Mouse (Mus musculus): ENCODE measurements at regions not wholly inside any gene's neighbourhood (a gene's known extent, or its start where the extent isn't known, plus 50 kb on each side); places are given as distances from the start of the nearest gene placed in this dataset.

DNA sequence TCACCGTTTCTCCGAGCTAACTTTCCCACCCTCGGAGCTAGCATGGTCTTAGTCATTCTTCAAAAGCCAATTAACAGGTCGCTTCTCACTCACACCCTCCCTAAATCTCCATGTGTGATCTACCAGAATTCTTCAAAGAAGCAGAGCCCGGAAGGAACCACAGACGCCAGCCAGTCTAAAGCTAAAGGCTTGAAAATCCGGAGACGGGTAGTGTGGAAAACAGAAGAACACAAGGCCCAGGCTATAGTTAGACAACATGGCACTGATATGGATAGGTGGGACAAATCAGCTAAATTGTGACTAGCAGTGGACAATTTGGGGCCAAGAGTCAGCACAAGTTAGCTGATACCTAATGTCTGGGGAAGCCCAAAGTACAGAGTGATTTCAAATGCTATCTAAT lies 387.0 kb upstream of the Trpc7 start:
- no peak for DNase-seq (ENCODE audit: low read depth)

DNA sequence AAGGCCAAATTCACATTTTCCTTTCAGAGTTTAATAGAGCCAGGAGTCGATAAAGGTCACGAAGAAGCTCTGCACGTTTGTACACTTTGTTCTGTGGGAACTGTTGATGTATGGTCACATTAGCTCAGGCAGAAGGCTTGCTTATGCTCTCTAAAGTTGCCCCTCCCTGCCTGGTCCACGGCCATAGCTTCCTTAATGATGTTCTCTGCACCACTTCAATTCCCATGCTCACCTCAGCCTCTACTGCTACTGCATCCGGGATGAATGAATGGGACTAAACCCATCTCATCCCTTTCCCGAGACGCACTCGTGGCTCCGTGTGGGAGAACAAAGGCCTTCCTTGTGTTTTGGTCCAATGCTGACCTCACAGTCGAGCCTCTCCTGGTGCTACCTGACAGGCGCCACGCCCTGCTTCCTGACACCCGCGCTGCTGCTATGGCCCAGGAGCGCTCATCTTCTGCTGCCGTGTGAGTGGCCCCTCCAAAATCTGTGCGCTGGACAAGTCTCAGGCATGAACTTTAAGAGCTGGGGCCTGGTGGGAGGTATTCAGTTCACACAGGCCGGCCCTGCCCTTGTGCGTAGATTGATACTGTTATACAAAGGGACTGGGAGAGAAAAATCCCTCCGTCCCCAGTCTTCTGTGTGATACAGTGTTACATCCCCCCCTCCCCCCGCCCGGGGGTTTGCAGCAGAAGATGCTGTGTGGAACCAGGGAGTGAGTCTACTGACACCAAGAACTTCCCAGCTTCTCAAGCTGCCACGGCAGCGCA lies 386.3 kb upstream of the Trpc7 start:
- DNase-seq (ENCODE audit: low read depth): no peak

DNA sequence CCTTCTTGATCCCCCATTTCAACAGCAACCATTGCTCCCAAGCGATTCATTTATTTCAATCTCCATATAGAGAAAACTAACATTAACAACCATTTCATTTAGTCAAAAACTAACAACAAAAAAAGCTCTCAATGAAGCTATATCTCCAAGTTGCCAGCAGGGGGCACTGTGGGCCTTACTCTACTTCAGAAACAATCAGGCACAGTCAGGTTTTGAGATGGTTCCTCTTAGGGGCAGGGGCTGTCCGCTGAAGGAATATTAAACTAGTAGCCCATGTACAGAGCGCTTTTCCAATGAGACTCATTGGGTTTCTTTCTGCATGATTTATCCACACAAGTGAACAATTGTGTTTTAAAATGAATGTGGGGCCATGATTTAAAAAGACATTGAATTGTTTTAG lies 385.7 kb upstream of the Trpc7 start:
- peak; percentile 39 for DNase-seq (ENCODE audit: low read depth)

DNA sequence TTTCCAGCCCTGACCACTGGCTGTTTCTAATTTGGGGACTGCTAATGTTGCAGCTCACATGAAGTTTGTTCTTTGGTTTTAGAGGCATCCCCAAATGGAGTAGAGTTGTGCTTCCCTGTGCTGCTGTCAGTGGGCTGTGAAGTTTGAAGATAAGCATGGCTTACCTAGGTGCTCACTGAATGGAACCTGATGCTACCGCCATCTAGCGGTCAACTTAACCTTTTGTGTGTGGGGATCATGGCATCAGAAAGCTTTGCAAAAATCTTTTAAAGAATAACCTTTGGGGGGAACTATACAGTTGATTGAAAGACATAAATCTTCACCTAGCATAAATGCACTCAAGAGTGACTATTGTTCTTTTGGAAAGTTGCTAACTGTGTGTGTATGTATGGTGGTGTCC lies 382.8 kb upstream of the Trpc7 start:
- peak; percentile 21 for DNase-seq (ENCODE audit: low read depth)

DNA sequence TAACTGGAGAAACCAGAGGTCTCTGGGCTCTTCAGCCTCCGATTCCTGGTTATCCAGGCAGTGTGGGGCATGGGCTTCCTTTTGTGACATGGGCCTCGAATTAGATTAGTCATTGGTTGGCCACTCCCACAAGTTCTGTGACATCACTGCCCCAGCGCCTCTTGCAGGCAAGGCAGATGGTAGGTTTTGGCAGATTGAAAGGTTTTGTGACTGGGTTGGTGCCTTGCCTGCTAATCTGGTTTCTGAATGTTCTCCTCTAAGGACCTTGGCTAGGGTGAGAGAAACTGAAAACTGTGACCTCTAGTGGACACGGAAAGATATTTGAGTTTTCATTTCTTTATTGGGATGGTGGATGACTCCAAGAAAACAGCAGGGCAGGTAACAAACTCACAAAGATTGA lies 381.3 kb upstream of the Trpc7 start:
- DNase-seq (ENCODE audit: low read depth): peak; percentile 7

DNA sequence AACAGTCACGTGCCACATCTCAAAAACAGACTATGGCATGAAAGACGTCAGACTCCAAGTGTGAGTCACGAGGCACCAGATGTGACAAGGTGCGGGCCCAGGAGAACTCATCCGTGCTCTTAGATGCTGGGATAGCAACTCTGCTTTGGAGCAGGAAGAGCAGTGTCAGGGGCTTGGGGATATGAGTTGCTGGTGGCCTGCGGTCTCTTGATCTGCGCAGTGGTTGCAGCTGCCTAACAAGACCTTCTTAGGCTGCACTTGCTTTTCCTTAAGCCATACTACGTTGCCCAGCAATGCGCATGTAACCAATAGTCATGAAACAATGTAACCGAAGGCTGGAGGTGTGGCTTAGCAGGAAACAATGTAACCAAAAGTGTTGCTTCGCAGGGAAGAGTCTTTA lies 380.1 kb upstream of the Trpc7 start:
- no peak for DNase-seq (ENCODE audit: low read depth)

DNA sequence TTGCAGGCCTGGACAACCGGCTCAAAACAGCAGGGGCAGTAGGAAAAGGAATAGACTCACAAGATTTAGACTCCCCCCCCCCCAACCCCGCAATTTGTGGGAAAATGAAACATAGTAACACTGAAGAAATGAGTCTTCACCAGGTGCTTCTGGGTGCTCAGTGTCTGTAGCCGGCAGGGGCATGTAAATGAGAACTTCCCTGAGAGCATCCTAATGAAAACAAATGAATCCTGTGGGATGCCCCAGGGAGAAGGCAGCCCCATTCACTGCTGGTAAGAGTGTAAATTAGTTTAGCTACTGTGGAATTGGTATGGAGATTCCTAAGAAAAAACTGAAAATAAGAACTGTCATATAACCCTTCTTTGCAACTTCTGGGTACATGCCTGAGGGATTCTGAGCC lies 377.8 kb upstream of the Trpc7 start:
- DNase-seq (ENCODE audit: low read depth): no peak

DNA sequence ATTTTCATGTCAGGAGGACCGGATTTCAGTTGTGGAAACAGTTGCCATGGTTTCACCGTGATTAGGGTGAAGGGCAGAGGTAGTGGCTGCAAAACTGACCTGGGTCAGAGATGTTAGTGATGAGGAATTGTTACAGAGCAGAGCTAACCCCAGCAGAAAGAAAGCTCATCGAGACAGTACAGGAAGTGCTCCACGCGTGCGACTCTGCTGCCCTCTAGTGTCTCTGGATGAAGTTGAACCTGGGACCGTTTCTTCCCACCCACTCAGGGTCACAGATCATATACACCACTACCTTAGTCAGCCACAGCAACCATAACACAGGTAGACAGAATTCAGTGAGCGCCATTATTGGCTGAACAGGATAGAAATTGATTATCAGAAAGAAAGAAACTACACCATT lies 373.8 kb upstream of the Trpc7 start:
- peak; percentile 46 for DNase-seq (ENCODE audit: low read depth)

DNA sequence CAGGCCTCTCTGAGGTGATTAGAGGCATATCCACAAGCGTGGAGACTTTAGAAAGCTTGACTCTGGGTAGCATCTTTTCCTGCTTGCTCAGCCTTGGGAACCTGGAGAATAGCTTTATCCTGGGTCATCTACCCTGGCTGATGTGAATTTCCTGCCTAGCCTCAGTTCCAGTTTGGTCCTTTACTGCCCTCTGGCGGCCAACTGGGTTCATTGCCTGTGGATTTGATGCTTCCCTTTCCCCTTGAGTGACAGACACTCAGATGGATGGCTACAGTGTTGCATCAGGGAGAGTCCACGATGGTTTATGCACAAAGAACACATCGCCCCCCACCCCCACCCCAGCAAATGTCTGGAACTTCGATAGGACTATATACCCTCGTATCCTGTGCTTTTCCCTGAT lies 364.1 kb upstream of the Trpc7 start:
- DNase-seq (ENCODE audit: low read depth): peak; percentile 51

DNA sequence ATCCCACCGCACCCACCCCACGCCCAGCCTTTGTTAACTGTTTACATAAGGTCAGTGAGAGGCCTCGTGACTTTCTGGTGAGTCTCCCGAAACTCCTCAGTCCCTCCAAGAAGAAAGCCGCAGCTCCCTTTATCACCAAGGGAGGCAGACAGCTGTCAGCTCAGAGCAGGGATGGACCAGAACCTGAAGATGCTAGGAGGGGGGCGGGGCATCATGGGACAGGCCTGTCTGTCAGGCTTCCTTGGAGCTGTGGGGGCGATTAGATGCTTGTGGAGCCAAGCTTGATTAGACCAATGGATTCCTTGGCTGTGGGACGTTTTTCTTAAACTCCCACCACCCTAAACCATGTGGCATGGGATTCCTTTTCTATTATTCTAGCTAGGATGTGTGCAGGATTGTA lies 363.7 kb upstream of the Trpc7 start:
- no peak for DNase-seq (ENCODE audit: low read depth)

DNA sequence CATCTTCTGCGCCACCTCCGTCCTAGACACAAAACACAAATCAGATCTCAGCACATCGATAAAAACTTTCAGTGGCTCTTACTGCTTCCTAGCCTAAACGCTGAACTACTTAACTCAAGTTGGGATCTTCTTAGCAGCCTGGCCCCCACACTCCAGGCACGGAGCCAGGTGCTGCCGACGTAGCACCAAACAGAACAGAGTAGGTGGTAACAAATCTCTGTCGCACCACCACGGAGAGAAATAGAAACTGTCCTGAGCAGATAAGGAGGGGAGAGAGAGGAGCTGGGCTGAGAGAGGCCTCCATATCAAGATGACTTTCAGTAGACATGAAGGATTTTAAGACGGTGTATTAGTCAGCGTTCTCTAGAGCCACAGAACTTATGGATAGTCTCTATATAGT lies 360.1 kb upstream of the Trpc7 start:
- DNase-seq (ENCODE audit: low read depth): no peak

DNA sequence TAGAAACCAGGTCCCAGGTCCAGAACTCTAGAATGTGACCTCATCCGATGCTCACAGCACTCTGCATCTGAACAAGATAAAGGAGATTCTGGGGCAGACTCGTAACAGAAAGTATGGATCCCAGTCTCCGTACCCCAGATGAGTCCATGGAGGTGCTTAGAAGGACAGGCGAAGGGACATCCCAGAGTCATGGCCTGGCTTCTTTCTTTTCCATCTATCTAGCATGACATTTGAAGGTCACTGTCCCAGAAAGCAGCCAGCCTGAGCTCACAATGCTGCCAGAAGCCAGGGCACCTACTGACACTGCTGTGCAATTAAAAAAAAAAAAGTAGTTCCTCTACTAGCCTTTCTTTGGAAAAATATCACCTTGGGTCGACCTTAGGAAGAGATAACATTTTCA lies 354.1 kb upstream of the Trpc7 start:
- no peak for DNase-seq (ENCODE audit: low read depth)

DNA sequence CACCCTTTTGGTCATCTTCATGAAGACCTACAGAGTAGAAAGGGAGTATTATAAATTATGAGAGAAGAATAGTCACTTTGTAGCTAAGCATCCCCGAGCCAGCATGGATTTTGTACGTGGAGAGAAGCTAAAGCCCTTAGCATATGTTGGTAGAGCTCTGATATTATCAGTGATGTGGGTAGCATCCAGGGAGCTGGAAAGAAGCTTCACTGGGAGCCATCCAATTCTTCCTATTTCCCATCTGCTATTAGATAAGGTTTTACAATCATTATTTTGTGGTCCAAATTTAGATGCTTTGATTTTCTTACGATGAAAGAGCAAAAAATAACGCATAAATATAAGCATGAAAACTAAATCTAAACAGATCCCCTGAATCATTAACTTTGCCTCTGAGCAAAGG lies 353.6 kb upstream of the Trpc7 start:
- DNase-seq (ENCODE audit: low read depth): no peak

DNA sequence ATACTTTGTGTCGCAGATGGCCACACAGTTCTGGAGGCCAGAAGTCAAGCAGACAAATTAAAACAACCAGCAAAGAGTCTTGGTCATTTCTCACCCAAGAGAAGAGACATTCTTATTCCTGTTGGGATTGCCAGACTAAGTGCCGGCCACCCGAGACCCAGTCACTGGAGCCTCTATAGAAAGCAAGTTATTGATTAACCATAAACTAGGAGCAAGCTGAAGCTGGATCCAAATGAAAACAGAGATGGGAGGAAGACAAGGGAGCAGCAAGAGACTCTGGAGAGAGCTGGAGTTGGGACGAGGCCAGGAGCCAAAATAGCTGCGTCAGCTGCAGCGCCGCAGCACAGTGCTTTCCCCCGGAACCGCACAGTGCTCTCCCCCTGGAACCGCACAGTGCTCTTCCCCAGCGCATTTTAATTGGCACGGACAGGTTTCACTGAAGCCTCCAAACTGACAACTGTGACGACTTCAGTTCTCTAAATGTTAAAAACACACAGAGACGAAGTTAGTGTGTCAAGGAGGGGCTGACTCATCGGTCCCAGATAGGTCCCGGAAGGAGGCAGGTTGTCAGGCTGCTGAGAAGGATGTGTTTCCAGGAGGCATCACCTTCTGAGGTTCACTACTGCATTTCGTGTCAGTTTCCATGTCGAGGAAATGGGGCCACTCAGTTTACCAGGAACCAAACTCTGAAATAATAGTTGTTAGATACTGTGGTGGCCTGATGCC lies 350.6 kb upstream of the Trpc7 start:
- no peak for DNase-seq (ENCODE audit: low read depth)

DNA sequence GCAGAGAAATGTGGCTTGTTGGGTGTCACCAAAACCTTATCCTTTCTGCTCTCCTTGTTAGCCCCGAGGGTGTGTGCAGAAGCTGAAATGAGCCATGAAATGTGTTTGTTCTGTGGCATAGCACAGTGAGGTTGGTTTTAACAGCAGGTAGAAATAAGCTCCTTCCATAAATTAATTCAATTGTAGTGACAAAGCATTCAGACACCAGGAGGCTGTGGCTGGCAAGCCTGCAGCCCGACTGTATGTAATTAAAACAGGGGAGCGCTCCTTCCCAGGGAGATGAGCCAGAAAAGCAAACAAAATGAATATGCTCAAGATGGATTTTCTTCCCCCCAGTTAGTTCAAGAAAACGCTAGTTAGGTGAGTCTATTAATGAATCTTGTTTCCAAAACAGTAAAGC lies 341.1 kb upstream of the Trpc7 start:
- DNase-seq (ENCODE audit: low read depth): no peak

DNA sequence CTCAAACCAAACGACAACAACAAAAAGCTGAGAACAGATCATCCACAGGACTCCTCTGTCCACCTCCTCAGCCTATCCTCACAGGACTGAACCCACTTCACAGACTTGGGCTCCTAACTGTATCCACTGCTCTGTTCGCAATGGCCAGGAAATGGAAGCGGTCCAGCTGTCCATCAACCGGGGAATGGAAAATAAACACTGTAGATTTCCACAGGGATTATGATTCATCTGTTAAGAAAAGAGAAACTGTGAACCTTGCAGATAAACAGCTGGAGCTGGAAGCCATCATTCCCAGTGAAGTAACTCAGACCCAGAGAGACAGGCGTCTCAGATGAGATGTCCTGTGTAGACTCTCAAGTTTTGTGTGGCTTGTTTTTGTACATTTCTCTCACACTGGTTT lies 340.4 kb upstream of the Trpc7 start:
- DNase-seq (ENCODE audit: low read depth): no peak

DNA sequence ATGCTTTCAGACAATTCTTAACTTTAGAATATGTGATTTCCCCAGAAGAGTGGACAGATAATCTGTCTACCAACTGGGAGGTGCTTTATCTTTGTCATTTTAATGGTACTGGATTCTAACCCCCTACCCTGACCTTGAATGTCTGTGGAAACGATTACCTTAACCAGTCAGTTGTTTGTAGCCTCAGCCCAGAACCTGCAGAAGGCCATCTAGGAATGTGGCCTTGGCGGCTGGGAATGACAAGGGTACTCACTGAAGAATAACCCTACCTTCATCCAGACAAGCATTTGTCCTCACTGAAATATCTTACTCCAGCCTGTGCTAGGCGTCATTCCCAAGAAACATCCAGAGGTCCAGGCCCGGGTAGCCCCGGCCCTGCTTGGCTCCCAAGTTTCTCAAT lies 337.1 kb upstream of the Trpc7 start:
- DNase-seq (ENCODE audit: low read depth): no peak

DNA sequence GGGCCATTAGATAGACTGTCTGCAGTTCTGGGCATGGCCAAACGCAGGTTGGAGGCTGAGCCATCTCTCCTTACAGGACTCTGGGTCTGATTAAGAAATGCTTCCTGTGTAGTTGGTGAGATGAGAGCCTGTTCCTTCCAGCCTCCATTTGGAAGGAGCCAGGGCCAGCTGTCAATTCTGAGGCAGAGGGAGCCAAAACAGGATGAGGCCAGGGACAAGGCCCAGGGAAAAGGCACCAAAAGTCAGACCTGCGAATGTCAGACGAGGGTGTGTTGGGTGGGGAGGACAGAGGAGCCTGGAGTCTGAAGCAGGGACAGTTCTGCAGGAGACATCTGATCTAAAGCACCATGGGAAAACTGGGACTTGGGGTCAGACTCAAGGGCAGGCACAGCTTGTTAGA lies 335.9 kb upstream of the Trpc7 start:
- no peak for DNase-seq (ENCODE audit: low read depth)

DNA sequence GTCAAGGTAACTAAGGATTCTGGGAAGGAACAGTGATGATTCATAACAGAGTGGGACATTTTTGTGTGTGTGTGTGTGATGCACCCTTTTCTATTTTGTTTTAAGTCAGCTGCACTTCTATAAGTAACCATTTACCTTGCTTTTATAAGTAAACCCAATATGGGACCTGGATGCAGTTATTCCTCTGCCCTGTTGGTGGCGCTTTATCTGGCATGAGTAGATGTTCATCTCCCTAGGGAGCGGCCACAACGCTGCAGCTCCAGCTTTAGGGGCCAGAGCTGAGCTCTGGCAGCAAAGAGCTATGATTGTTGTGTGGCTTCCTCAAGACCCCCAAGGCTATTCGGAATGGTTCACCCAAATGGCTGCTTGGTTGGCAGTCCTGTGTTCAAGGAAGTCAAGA lies 334.5 kb upstream of the Trpc7 start:
- no peak for DNase-seq (ENCODE audit: low read depth)

DNA sequence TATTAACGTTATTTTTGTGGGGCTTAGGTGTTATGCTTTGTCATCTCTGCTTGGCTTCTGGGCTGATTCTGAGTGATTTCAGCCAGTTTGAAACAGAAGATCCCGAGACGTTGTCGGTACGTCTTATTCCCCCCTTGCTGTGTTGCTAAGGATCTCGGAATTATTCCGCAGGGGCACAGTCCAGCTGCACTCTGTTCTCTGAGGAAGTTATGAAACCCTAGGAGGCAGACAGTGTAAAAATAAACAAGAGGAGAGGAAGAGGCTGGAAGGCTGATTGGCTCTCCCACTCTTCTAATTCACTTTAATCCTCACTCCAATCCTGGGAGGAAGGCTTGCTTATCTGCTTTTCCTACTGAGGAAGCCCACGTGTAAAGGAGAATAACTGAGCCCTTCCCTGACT lies 325.3 kb upstream of the Trpc7 start:
- DNase-seq (ENCODE audit: low read depth): no peak

DNA sequence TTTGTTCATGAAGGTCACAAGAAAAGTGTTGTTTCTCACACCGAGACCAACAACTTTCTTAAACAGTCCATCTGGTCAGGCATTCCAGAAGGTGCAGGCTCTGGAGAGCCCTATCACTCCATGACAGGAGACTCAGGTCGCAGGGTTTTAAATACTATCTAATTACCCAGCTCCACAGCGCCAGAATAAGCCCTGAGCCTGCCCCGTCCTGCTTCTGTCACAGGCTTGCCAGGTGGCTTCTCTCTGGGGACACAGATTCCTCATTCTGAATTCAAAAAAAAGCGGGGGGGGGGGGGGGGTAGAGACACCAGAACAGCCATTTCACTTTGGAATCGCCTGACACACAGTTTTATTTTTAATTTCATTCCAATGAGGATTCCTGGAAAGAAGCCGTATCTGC lies 320.4 kb upstream of the Trpc7 start:
- DNase-seq (ENCODE audit: low read depth): no peak

DNA sequence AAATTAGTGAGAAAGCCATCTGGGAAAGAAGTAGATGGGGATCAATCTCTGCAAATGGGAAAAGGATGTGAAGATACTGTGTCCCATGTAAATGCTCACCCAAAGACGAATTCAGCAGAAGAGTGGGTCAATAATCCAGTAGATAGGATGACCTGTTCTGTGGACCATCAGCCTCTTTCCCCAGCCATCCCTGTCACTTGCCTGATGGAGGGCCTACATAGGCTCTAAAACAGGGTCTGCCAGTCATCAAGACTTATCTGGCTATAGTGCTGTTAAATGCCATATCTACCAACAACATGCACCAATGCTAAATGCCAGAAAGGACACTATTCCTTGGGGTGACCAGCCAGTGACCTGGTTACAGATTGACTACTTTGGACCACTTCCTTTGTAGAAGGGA lies 316.5 kb upstream of the Trpc7 start:
- DNase-seq (ENCODE audit: low read depth): no peak

DNA sequence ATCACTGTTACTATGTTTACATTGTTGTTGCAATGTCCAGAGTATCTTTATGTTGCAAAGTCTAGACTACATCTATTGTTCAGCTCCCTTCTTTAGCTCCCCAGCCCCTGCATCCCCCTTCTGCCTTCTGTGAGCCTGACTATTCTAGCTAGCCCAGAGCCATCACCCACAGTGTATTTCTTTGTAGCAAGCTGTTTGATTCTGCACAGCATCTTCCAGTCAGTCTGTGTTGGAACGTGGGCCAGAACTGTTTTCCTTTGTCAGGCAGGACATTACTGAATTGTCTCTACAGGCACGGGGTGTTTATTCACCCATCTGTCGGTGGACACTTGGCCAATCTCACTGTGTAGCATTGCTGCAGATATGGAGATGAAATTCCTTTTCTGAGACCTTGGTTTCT lies 295.4 kb upstream of the Trpc7 start:
- no peak for DNase-seq (ENCODE audit: low read depth)

DNA sequence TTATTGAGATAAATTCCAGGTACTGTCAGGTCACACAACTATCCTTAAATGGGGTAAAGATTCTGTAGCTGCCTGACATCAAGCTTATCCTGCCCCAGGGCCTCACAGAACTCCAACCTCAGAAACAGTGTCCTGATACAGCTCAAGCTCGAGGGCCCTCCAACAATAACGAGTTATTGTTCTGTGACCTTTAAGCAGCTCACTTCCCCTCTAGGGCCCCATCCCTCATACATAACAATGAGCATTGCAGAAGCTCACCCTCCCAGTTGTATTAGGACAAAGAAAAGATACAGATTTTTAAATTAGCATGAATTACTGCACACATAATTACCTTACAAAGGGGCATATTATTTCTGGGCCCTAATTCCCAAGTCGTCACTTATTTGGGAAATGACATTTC lies 293.5 kb upstream of the Trpc7 start:
- no peak for DNase-seq (ENCODE audit: low read depth)
